Mouse (Mus musculus) liver (tissue): ENCODE measurements around the gene Timmdc1.
"Not testable (repeated sequence)": the region's sequence is repeated elsewhere in the genome, so short reads cannot be mapped to it uniquely, and the experiment has no call there.

Source experiments
- DNase-seq: peaks from one replicate; pipeline ENCODE4 v3.0.0-alpha.2; 2020; ENCODE audit warnings: mixed read lengths

The Timmdc1 gene

GRCm38 (mm10) chr16:38496604-38497140 is 25.8 kb downstream of the Timmdc1 start:
- DNase-seq = no peak

GRCm38 (mm10) chr16:38493890-38494289 is 28.6 kb downstream of the Timmdc1 start:
- DNase-seq = no peak

- no peak for DNase-seq
Measured at GRCm38 (mm10) chr16:38492551-38492950, 29.9 kb downstream of the Timmdc1 start.

- DNase-seq = no peak
Measured at GRCm38 (mm10) chr16:38483582-38484309, 38.7 kb downstream of the Timmdc1 start.

- DNase-seq = peak; percentile 49
Measured at GRCm38 (mm10) chr16:38482780-38483562, 39.5 kb downstream of the Timmdc1 start.

GRCm38 (mm10) chr16:38481327-38481726 is 41.1 kb downstream of the Timmdc1 start:
- peak; percentile 39 for DNase-seq

- DNase-seq = no peak
Measured at GRCm38 (mm10) chr16:38478296-38478695, 44.2 kb downstream of the Timmdc1 start.

GRCm38 (mm10) chr16:38477241-38477608 is 45.2 kb downstream of the Timmdc1 start:
- DNase-seq = not testable (repeated sequence)

- peak; percentile 46 for DNase-seq
Measured at GRCm38 (mm10) chr16:38476312-38477240, 45.9 kb downstream of the Timmdc1 start.

GRCm38 (mm10) chr16:38475681-38476311 is 46.7 kb downstream of the Timmdc1 start:
- no peak for DNase-seq

- DNase-seq = no peak
Measured at GRCm38 (mm10) chr16:38474677-38475286, 47.7 kb downstream of the Timmdc1 start.

GRCm38 (mm10) chr16:38473661-38474060 is 48.8 kb downstream of the Timmdc1 start:
- DNase-seq = no peak

- no peak for DNase-seq
Measured at GRCm38 (mm10) chr16:38472507-38472873, 50.0 kb downstream of the Timmdc1 start.

- no peak for DNase-seq
Measured at GRCm38 (mm10) chr16:38471697-38472506, 50.6 kb downstream of the Timmdc1 start.

GRCm38 (mm10) chr16:38469437-38469836 is 53.0 kb downstream of the Timmdc1 start:
- no peak for DNase-seq

GRCm38 (mm10) chr16:38468706-38469018 is 53.8 kb downstream of the Timmdc1 start:
- DNase-seq = no peak

GRCm38 (mm10) chr16:38467917-38468705 is 54.4 kb downstream of the Timmdc1 start:
- no peak for DNase-seq

- no peak for DNase-seq
Measured at GRCm38 (mm10) chr16:38467091-38467916, 55.2 kb downstream of the Timmdc1 start.

- DNase-seq = no peak
Measured at GRCm38 (mm10) chr16:38466089-38466488, 56.4 kb downstream of the Timmdc1 start.
